Mouse (Mus musculus) CH12.LX (cell line): Measurements from ENCODE around the gene Syndig1l. TPM values are rescaled to one million over a fixed set of nuclear protein-coding genes. Genes with fewer than 3 reads are reported as not detected.

Experiments used
- DNase-seq: peaks from one replicate; pipeline ENCODE4 v3.0.0-alpha.2; 2013; ENCODE audit errors: extremely low read depth
- H3K27ac ChIP-seq: 2 replicates; pipeline ENCODE4 v1.5.1; 2012; ENCODE audit warnings: low read depth, mild to moderate bottlenecking, control low read depth, moderate library complexity; ENCODE audit not compliant: insufficient read depth
- H3K27me3 ChIP-seq: replicated peaks from 2 replicates; pipeline ENCODE3; 2012; ENCODE audit warnings: inconsistent platforms
- H3K36me3 ChIP-seq, 2 experiments: replicated peaks in 1 of 2; 2 replicates each; pipeline versions ENCODE3 to v1.6.1; 2012; ENCODE audit warnings: inconsistent platforms in 1 of 2, low read length in 1 of 2, mild to moderate bottlenecking in 1 of 2, mixed read lengths in 1 of 2, moderate library complexity in 1 of 2; ENCODE audit not compliant: control insufficient read depth in 1 of 2, insufficient read depth in 1 of 2
- H3K4me1 ChIP-seq, 2 experiments: 2 replicates each; pipeline ENCODE4 v1.6.1; 2012; ENCODE audit warnings: inconsistent platforms in 1 of 2, moderate library complexity in 1 of 2; ENCODE audit not compliant: insufficient read depth in 2 of 2, control insufficient read depth in 1 of 2
- H3K4me2 ChIP-seq: 2 replicates; pipeline ENCODE4 v1.6.1; 2012; ENCODE audit warnings: low read depth, mild to moderate bottlenecking, control low read depth; ENCODE audit not compliant: poor library complexity, insufficient read depth, severe bottlenecking
- H3K4me3 ChIP-seq, 3 experiments: fragments of 150-350 bp in 1 of 3; sonication (generic) in 1 of 3; replicated peaks in 1 of 3; 2 replicates each; pipeline versions ENCODE3 to v1.5.1; 2011 to 2012; ENCODE audit warnings: low read depth in 2 of 3, low read length in 2 of 3, mild to moderate bottlenecking in 2 of 3, moderate library complexity in 2 of 3, control low read depth in 1 of 3, improper control_type of control experiment in 1 of 3, inconsistent platforms in 1 of 3, mixed read lengths in 1 of 3; ENCODE audit not compliant: poor library complexity in 1 of 3
- H3K79me2 ChIP-seq: replicated peaks from 2 replicates; pipeline ENCODE4 v1.6.1; 2012; ENCODE audit warnings: mild to moderate bottlenecking, moderate library complexity; ENCODE audit not compliant: control insufficient read depth, poor library complexity, insufficient read depth, severe bottlenecking; ENCODE audit errors: extremely low read depth
- H3K9ac ChIP-seq: 2 replicates; pipeline ENCODE4 v1.6.1; 2012; ENCODE audit warnings: low read depth, mild to moderate bottlenecking, control low read depth, moderate library complexity; ENCODE audit not compliant: insufficient read depth
- H3K9me3 ChIP-seq: replicated peaks from 2 replicates; pipeline ENCODE3; 2012; ENCODE audit warnings: low read length, inconsistent platforms, mixed read lengths
- BHLHE40 ChIP-seq: IDR thresholded peaks from 2 replicates; pipeline ENCODE4 v1.6.1; 2011; ENCODE audit warnings: mild to moderate bottlenecking, low read depth, low read length, improper control_type of control experiment
- CHD1 ChIP-seq: IDR thresholded peaks from 2 replicates; pipeline ENCODE4 v1.6.1; 2012; ENCODE audit warnings: low read depth, low read length, improper control_type of control experiment, inconsistent platforms
- CHD2 ChIP-seq: IDR thresholded peaks from 2 replicates; pipeline ENCODE4 v1.6.1; 2011; ENCODE audit warnings: low read length, improper control_type of control experiment
- CTCF ChIP-seq, 2 experiments: IDR thresholded peaks in 1 of 2; conservative IDR thresholded peaks in 1 of 2; 2 replicates each; pipeline ENCODE4 v1.5.1; 2011 to 2012; ENCODE audit warnings: low read depth in 2 of 2, low read length in 2 of 2, improper control_type of control experiment in 1 of 2, inconsistent platforms in 1 of 2, mild to moderate bottlenecking in 1 of 2, moderate library complexity in 1 of 2
- ELF1 ChIP-seq: IDR thresholded peaks from 2 replicates; pipeline ENCODE4 v1.6.1; 2014; ENCODE audit warnings: low read depth, mild to moderate bottlenecking, inconsistent platforms, low read length, improper control_type of control experiment
- EP300 ChIP-seq: IDR thresholded peaks from 2 replicates; pipeline ENCODE4 v1.6.1; 2011; ENCODE audit warnings: low read length, improper control_type of control experiment
- GABPA ChIP-seq: IDR thresholded peaks from 2 replicates; pipeline ENCODE4 v1.6.1; 2012; ENCODE audit warnings: low read depth, low read length, improper control_type of control experiment, inconsistent platforms; ENCODE audit not compliant: insufficient replicate concordance
- HCFC1 ChIP-seq: IDR thresholded peaks from 2 replicates; pipeline ENCODE4 v1.6.1; 2012; ENCODE audit warnings: low read depth, mild to moderate bottlenecking, inconsistent platforms, low read length, improper control_type of control experiment
- IRF4 ChIP-seq: IDR thresholded peaks from 2 replicates; pipeline ENCODE4 v1.6.1; 2014; ENCODE audit warnings: low read depth, mild to moderate bottlenecking, inconsistent platforms, low read length, improper control_type of control experiment
- JUN ChIP-seq: IDR thresholded peaks from 2 replicates; pipeline ENCODE4 v1.6.1; 2011; ENCODE audit warnings: low read depth, mild to moderate bottlenecking, low read length, improper control_type of control experiment, moderate library complexity; ENCODE audit not compliant: insufficient read depth
- JUND ChIP-seq: conservative IDR thresholded peaks from 2 replicates; pipeline ENCODE4 v1.6.1; 2011; ENCODE audit warnings: low read depth, low read length, improper control_type of control experiment
- KAT2A ChIP-seq: IDR thresholded peaks from 2 replicates; pipeline ENCODE4 v1.6.1; 2012; ENCODE audit warnings: low read length, improper control_type of control experiment, inconsistent platforms; ENCODE audit not compliant: insufficient replicate concordance
- MAFK ChIP-seq: IDR thresholded peaks from 2 replicates; pipeline ENCODE4 v1.6.1; 2011; ENCODE audit warnings: low read length, improper control_type of control experiment; ENCODE audit not compliant: insufficient replicate concordance
- MEF2A ChIP-seq: IDR thresholded peaks from 2 replicates; pipeline ENCODE4 v1.6.1; 2014; ENCODE audit warnings: low read depth, mild to moderate bottlenecking, inconsistent platforms, low read length, improper control_type of control experiment, borderline replicate concordance
- MYC ChIP-seq: IDR thresholded peaks from 2 replicates; pipeline ENCODE4 v1.6.1; 2011; ENCODE audit warnings: low read depth, mild to moderate bottlenecking, improper control_type of control experiment, low read length
- POLR2A ChIP-seq: IDR thresholded peaks from 2 replicates; pipeline ENCODE4 v1.6.1; 2011; ENCODE audit warnings: low read depth, mild to moderate bottlenecking, improper control_type of control experiment, low read length
- POLR2AphosphoS2 ChIP-seq: IDR thresholded peaks from 2 replicates; pipeline ENCODE4 v1.6.1; 2011; ENCODE audit warnings: low read depth, low read length, improper control_type of control experiment
- RAD21 ChIP-seq: IDR thresholded peaks from 2 replicates; pipeline ENCODE4 v1.6.1; 2011; ENCODE audit warnings: low read depth, mild to moderate bottlenecking, low read length, improper control_type of control experiment, moderate library complexity
- RCOR1 ChIP-seq: conservative IDR thresholded peaks from 2 replicates; pipeline ENCODE4 v1.6.1; 2012; ENCODE audit warnings: low read depth, mild to moderate bottlenecking, inconsistent platforms, low read length, improper control_type of control experiment
- SIN3A ChIP-seq: IDR thresholded peaks from 2 replicates; pipeline ENCODE4 v1.6.1; 2012; ENCODE audit warnings: low read length, improper control_type of control experiment, inconsistent platforms
- TBP ChIP-seq: conservative IDR thresholded peaks from 2 replicates; pipeline ENCODE4 v1.6.1; 2011; ENCODE audit warnings: low read depth, low read length, improper control_type of control experiment
- TCF12 ChIP-seq: IDR thresholded peaks from 2 replicates; pipeline ENCODE4 v1.6.1; 2014; ENCODE audit warnings: low read depth, mild to moderate bottlenecking, inconsistent platforms, low read length, improper control_type of control experiment
- USF1 ChIP-seq: IDR thresholded peaks from 2 replicates; pipeline ENCODE4 v1.6.1; 2014; ENCODE audit warnings: low read depth, mild to moderate bottlenecking, inconsistent platforms, low read length, improper control_type of control experiment
- ZKSCAN1 ChIP-seq: IDR thresholded peaks from 2 replicates; pipeline ENCODE4 v1.6.1; 2012; ENCODE audit warnings: low read depth, inconsistent platforms, low read length, improper control_type of control experiment, borderline replicate concordance
- ZMIZ1 ChIP-seq: IDR thresholded peaks from 2 replicates; pipeline ENCODE4 v1.6.1; 2012; ENCODE audit warnings: low read depth, mild to moderate bottlenecking, inconsistent platforms, low read length, improper control_type of control experiment
- ZNF384 ChIP-seq: IDR thresholded peaks from 2 replicates; pipeline ENCODE4 v1.6.1; 2012; ENCODE audit warnings: low read depth, low read length, improper control_type of control experiment, inconsistent platforms
- dilution Hi-C: fragments of 300-500 bp; cut with MboI; formaldehyde crosslinking; loops from 2 replicates; pipeline ENCODE4 v1.14.3; 2020; ENCODE audit warnings: low sequenced_read_pairs; ENCODE audit not compliant: extremely low pct_unique_long_range_greater_than_20kb, extremely low pct_ligation_motif_present
- in situ Hi-C: fragments of 300-500 bp; cut with MboI; formaldehyde crosslinking; loops from 3 replicates; pipeline ENCODE4 v1.14.3; 2019; ENCODE audit warnings: low sequenced_read_pairs, low pct_ligation_motif_present, low pct_unique_long_range_greater_than_20kb, mixed read lengths
- polyA plus RNA-seq: library from polyadenylated mRNA; unstranded; fragments of >175 nt; gene quantifications from 2 replicates; pipeline ENCODE4 v1.2.1, GENCODE M21; 2012; ENCODE audit warnings: low read depth; ENCODE audit not compliant: insufficient read length
- total RNA-seq, 2 experiments: library from RNA; depleted of rRNA; stranded (reverse); fragments of 300-350 nt in 1 of 2; fragments of >200 nt in 1 of 2; gene quantifications; 2 replicates each; pipeline ENCODE4 v1.2.3; 2012 to 2014

The Syndig1l gene
- total and polyA plus RNA-seq, 3 experiments = 0.16 TPM; not detected in 2

GRCm38 (mm10) chr12:84728421-84728820, 29.8 kb upstream of the Syndig1l start:
- Histone ChIP-seq H3K79me2 (no peaks in the 10 kb centered on the region), H3K9ac (no peak overlapping the region), H3K36me3 (no peaks in the 10 kb centered on the region), H3K27me3 (no peaks in the 10 kb centered on the region), H3K4me2 (no peak overlapping the region), H3K27ac (no peak overlapping the region), H3K9me3 (peaks cover 2% of the 10 kb centered on the region), H3K4me1 (peaks cover 0 to 14% of the 10 kb centered on the region in 2 experiments; a peak in 3 of 4 replicates), H3K4me3 (no peak overlapping the region)
- in situ Hi-C loops (no loop called here), dilution Hi-C loops (no loop called here)
- TF ChIP-seq JUN (no peak), MEF2A (no peak), CHD2 (no peak), TCF12 (no peak), ZNF384 (no peak), IRF4 (no peak), JUND (no peak), CHD1 (no peak), POLR2A (no peak), ZMIZ1 (no peak), EP300 (no peak), ZKSCAN1 (no peak), KAT2A (no peak), MAFK (no peak), SIN3A (no peak), CTCF (conservative IDR thresholded peaks at IDR 0.05 in 1 of 2, IDR thresholded peaks at IDR 0.05 in 1 of 2; ENCODE audit: low read depth in 2 of 2, low read length in 2 of 2) (no peak)
- DNase-seq = no peak

- no peaks in the 10 kb centered on the region for H3K36me3 ChIP-seq
- peaks cover 2% of the 10 kb centered on the region for H3K9me3 ChIP-seq
- no peak for DNase-seq
- dilution Hi-C loops (no loop called here), in situ Hi-C loops (no loop called here)
- H3K4me2 ChIP-seq = no peak overlapping the region
- H3K4me3 ChIP-seq = no peak overlapping the region
- no peaks in the 10 kb centered on the region for H3K79me2 ChIP-seq
- H3K27ac ChIP-seq = no peak overlapping the region
- no peak for TF ChIP-seq ELF1
- no peak for TF ChIP-seq SIN3A
- no peak for TF ChIP-seq HCFC1
- no peak for TF ChIP-seq ZMIZ1
- no peak for TF ChIP-seq MEF2A
- no peak for TF ChIP-seq RCOR1
- TF ChIP-seq IRF4 = no peak
- TF ChIP-seq ZNF384 = no peak
- TF ChIP-seq GABPA = no peak
- no peak for TF ChIP-seq RAD21
- no peak for TF ChIP-seq USF1
- TF ChIP-seq TBP = no peak
- TF ChIP-seq MYC = no peak
- TF ChIP-seq KAT2A = no peak
- TF ChIP-seq POLR2AphosphoS2 = no peak
- TF ChIP-seq CTCF (conservative IDR thresholded peaks at IDR 0.05 in 1 of 2, IDR thresholded peaks at IDR 0.05 in 1 of 2; ENCODE audit: low read depth in 2 of 2, low read length in 2 of 2) = no peak
- TF ChIP-seq BHLHE40 = no peak
- H3K27me3 ChIP-seq = no peaks in the 10 kb centered on the region
- H3K4me1 ChIP-seq = peaks cover 0 to 6% of the 10 kb centered on the region in 2 experiments; a peak in 3 of 4 replicates
- no peak overlapping the region for H3K9ac ChIP-seq
Observed at GRCm38 (mm10) chr12:84727434-84727833, 28.8 kb upstream of the Syndig1l start.
